In genomic region chr1:189052189-189052588, GRCm38 (mm10) we compare ENCODE assay signal across 22 mouse cellular contexts. TPM values are rescaled to one million over a fixed set of nuclear protein-coding genes. Genes with fewer than 3 reads are reported as not detected.
A peak's percentile ranks its signal among the peaks of the same experiment; 100 is the strongest.
DNase-seq lines count a peak whose midpoint lies in the region; ATAC-seq lines count a peak whose summit lies in the region.
"Had no signal": no experiment of that assay in that cellular context is flagged by ENCODE, and none has a peak within 500 bp of the region (broad histone marks: within the 10 kb centered on the region; RNA-seq: fewer than 3 reads in every experiment).

No protein-coding gene starts in this region.

- H3K36me3 ChIP-seq in forebrain, embryonic 14.5 days (ENCODE audit: control insufficient read depth, insufficient read depth, low read length), result no peaks in the 10 kb centered on the region
- no peaks in the 10 kb centered on the region for H3K36me3 ChIP-seq in forebrain, embryonic 12.5 days (replicated peaks)
- H3K36me3 ChIP-seq: embryonic facial prominence, embryonic 12.5 days; embryonic facial prominence, embryonic 15.5 days; heart, embryonic 12.5 days; heart, embryonic 15.5 days; hindbrain, embryonic 12.5 days; hindbrain, embryonic 15.5 days had no signal

- DNase-seq in cerebellum, postnatal 10 days, result peak; percentile 71 to 74
- DNase-seq in cerebellum, adult 8-10 months, result no peak
- peak; percentile 73 for DNase-seq in forebrain, embryonic 14.5 days (ENCODE audit: low spot score)
- peak; percentile 65 for DNase-seq in heart, adult 11 months
- no peak for DNase-seq in heart, postnatal 36 days
- peak; percentile 59 for DNase-seq in left cerebral cortex, postnatal 4 days
- DNase-seq in left cerebral cortex, adult 11 months (ENCODE audit: low spot score), result no peak
- DNase-seq: adrenal gland, adult 8-10 months; adrenal gland, postnatal 25 days; gastrocnemius, postnatal 10 days; gastrocnemius, postnatal 36 days; heart, postnatal 10 days; kidney, adult 2 months had no signal

- no peak overlapping the region for H3K4me2 ChIP-seq in forebrain, embryonic 14.5 days (ENCODE audit: low read length)
- H3K4me2 ChIP-seq in forebrain, embryonic 12.5 days, result no peak overlapping the region
- H3K4me2 ChIP-seq: embryonic facial prominence, embryonic 12.5 days; embryonic facial prominence, embryonic 15.5 days; heart, embryonic 12.5 days; heart, embryonic 15.5 days; hindbrain, embryonic 12.5 days; hindbrain, embryonic 15.5 days had no signal

- H3K4me1 ChIP-seq in forebrain, embryonic 14.5 days (ENCODE audit: control insufficient read depth, insufficient read depth, low read length), result no peaks in the 10 kb centered on the region
- no peaks in the 10 kb centered on the region for H3K4me1 ChIP-seq in forebrain, embryonic 12.5 days
- H3K4me1 ChIP-seq: embryonic facial prominence, embryonic 12.5 days; embryonic facial prominence, embryonic 15.5 days; heart, embryonic 15.5 days; hindbrain, embryonic 12.5 days; hindbrain, embryonic 15.5 days had no signal

- no peaks in the 10 kb centered on the region for H3K27me3 ChIP-seq in forebrain, embryonic 14.5 days (replicated peaks; ENCODE audit: control insufficient read depth, insufficient read depth, low read length)
- H3K27me3 ChIP-seq in forebrain, embryonic 12.5 days, result no peaks in the 10 kb centered on the region
- H3K27me3 ChIP-seq: embryonic facial prominence, embryonic 12.5 days; embryonic facial prominence, embryonic 15.5 days; heart, embryonic 12.5 days; heart, embryonic 15.5 days; hindbrain, embryonic 12.5 days; hindbrain, embryonic 15.5 days had no signal

- intact Hi-C loops in heart, postnatal 36 days (cut with DNase I), result no loop called here
- intact Hi-C loops in left cerebral cortex, postnatal 4 days (cut with DNase I), result no loop called here

- H3K9me3 ChIP-seq in forebrain, embryonic 14.5 days (replicated peaks; ENCODE audit: control insufficient read depth, low read length), result no peaks in the 10 kb centered on the region
- H3K9me3 ChIP-seq in forebrain, embryonic 12.5 days, result no peaks in the 10 kb centered on the region
- H3K9me3 ChIP-seq: embryonic facial prominence, embryonic 12.5 days; embryonic facial prominence, embryonic 15.5 days; heart, embryonic 12.5 days; heart, embryonic 15.5 days; hindbrain, embryonic 12.5 days; hindbrain, embryonic 15.5 days had no signal

- peak; percentile 55; the same call in 1 of the 2 replicates for ATAC-seq in forebrain, embryonic 14.5 days
- ATAC-seq in forebrain, embryonic 12.5 days (ENCODE audit: low FRiP score), result no peak
- ATAC-seq: activated CD4-positive, CD25-positive, alpha-beta regulatory T cell, adult 4 months; intestine, postnatal 0 days had no signal

- no peak overlapping the region for H3K4me3 ChIP-seq in forebrain, embryonic 14.5 days (ENCODE audit: low read depth, low read length)
- no peak overlapping the region for H3K4me3 ChIP-seq in forebrain, embryonic 12.5 days (replicated peaks)
- H3K4me3 ChIP-seq: embryonic facial prominence, embryonic 12.5 days; embryonic facial prominence, embryonic 15.5 days; heart, embryonic 12.5 days; heart, embryonic 15.5 days; hindbrain, embryonic 12.5 days; hindbrain, embryonic 15.5 days had no signal

- 59% methylated on average over 4 of the region's 4 CpGs for WGBS in forebrain, embryonic 14.5 days
- WGBS in forebrain, embryonic 12.5 days, result 86% methylated on average over 4 of the region's 4 CpGs

- H3K9ac ChIP-seq in forebrain, embryonic 14.5 days (ENCODE audit: low read length), result no peak overlapping the region
- H3K9ac ChIP-seq in forebrain, embryonic 12.5 days, result no peak overlapping the region
- H3K9ac ChIP-seq: embryonic facial prominence, embryonic 12.5 days; embryonic facial prominence, embryonic 15.5 days; heart, embryonic 12.5 days; heart, embryonic 15.5 days; hindbrain, embryonic 12.5 days; hindbrain, embryonic 15.5 days had no signal

- H3K27ac ChIP-seq in forebrain, embryonic 14.5 days (ENCODE audit: low read depth, low read length), result no peak overlapping the region
- H3K27ac ChIP-seq in forebrain, embryonic 12.5 days, result no peak overlapping the region
- H3K27ac ChIP-seq: embryonic facial prominence, embryonic 12.5 days; embryonic facial prominence, embryonic 15.5 days; heart, embryonic 15.5 days; hindbrain, embryonic 12.5 days; hindbrain, embryonic 15.5 days had no signal

RNA-seq across cellular contexts. Expression of gene Kctd3, which starts 44.5 kb away (rescaled TPM):
- polyA plus RNA-seq in forebrain, embryonic 14.5 days (2014; fragmentation: Nextera tagmentation; extraction: Ambion mirVana), result 34.0 and 39.6 TPM in 2 replicates
- 37.9 and 39.4 TPM in 2 replicates for polyA plus RNA-seq in forebrain, embryonic 12.5 days (2016; fragmentation: Nextera tagmentation; extraction: Ambion mirVana)
- 10 to 100 TPM; 22.2 to 23.4 TPM for total RNA-seq in heart, postnatal 36 days (2021)
- total RNA-seq in left cerebral cortex, postnatal 4 days (2021), result 100 to 1,000 TPM; 105 to 116 TPM

Comparison
In these comparisons a context has a peak if more than half of its experiments do, and no peak if none do; other contexts are left out.
1. DNase-seq: peak in cerebellum, postnatal 10 days (2 of 2), forebrain, embryonic 14.5 days (single experiment), heart, adult 11 months (single experiment) and left cerebral cortex, postnatal 4 days (single experiment); none in cerebellum, adult 8-10 months (single experiment), heart, postnatal 36 days (0 of 2) and left cerebral cortex, adult 11 months (single experiment).
2. RNA of gene Kctd3, which starts 44.5 kb away (total RNA-seq): 105 to 116 TPM in left cerebral cortex, postnatal 4 days; 22.2 to 23.4 TPM in heart, postnatal 36 days; every median in the first group is over 4 times any median in the second.